Mouse (Mus musculus) urinary bladder, postnatal 10 days (tissue): Measurements from ENCODE around the gene Scd1.
"Not testable (repeated sequence)": the region's sequence is repeated elsewhere in the genome, so short reads cannot be mapped to it uniquely, and the experiment has no call there.

ENCODE experiments used
- DNase-seq: peaks from one replicate; pipeline ENCODE4 v3.0.0; 2022; ENCODE audit warnings: low spot score

The Scd1 gene

DNA sequence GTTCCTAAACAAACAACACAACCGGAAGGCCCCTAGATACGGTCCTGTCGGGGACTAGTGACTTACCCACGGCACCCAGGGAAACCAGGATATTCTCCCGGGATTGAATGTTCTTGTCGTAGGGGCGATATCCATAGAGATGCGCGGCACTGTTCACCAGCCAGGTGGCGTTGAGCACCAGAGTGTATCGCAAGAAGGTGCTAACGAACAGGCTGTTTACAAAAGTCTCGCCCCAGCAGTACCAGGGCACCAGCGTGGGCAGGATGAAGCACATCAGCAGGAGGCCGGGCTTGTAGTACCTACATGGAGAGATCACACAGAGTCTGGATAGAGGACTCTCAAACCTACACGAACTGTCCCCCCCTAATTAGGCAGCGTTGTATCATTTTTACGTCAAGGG lies 7.6 kb downstream of the Scd1 start:
- DNase-seq: no peak

DNA sequence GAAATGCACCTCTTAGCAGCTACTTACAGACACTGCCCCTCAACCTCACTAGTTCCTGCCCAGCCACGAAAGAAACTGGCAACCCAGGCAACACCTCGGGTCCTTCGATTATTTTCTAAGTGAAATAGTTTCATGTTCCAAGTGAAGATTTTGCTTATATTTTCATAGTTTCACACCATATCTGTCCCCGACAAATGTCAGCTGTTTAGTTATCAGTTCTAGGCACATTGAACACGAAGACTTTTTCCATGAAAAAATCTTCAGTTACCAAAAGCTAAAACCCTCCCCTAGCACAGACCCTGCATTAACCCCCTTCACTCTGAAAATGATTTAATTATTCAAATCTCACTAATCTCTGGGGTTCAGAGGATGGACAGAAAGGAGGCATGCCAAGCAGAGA lies 10.9 kb downstream of the Scd1 start:
- no peak for DNase-seq

DNA sequence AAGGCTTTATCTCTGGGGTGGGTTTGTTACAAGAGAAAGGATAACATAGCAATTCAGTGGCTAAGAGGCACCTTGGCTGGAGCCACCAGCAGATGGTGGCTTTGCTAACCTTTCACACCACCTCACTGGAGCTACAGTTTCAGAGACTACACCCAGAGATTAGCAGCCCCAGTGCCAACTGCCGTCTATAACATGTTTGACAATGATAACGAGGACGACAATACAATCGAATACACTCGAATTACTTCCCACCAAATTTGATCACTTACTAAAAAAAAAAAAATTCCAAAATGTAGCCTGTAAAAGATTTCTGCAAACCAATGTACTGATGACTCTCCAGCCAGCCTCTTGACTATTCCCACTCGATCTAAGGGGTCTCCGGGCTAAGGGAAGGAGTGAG lies 12.7 kb downstream of the Scd1 start:
- no peak for DNase-seq

DNA sequence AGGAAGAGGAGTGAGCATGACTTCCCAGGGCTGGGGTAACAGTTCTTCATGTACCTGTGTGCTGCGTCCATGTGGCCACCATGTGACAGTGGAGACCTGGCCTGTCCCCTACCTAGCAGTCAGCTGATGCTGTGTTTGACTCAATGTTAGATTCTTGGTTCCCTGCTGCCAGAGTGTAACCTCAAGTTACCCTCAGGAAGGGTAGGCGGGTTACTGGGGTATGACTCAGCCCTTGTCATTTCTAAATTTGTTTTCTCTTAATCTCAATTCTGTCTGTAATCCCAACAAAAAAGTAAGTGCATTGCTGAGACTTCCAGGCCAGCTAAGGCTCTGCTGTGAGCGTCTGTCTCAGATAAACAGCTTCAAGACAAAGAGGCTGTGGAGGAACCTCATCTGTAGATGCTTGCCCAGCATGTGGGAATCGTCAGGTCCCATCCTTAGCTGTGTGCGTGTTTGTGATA lies 13.7 kb downstream of the Scd1 start:
- no peak for DNase-seq

DNA sequence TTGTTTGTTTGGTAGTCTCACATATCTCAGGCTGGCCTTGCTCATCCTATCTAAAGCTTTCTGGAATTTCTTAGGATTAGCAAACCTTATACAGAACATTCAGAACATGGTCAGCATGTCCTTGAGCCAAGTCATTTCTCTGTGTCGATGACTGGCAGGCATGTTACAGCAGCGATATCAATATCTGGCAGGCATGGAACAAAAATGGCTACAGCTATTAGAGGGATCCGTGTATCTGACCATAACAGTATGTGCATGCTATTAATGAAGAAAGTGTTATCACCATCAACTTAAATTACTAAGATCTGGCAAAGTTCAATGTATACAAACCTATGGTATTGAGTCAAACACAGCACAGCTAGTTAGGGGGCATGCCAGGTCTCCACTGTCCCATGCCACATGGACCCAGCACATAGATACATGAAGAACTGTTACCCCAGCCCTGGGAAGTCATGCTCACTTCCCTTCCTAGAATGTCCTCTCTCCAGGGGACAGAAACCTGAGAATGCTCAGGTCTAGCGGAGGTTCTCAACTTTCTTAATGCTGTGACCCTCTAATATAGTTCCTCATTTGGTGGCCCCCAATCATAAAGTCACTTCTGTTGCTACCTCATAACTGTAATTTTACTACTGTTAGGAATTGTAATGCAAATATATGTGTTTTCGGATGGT lies 15.2 kb downstream of the Scd1 start:
- no peak for DNase-seq

DNA sequence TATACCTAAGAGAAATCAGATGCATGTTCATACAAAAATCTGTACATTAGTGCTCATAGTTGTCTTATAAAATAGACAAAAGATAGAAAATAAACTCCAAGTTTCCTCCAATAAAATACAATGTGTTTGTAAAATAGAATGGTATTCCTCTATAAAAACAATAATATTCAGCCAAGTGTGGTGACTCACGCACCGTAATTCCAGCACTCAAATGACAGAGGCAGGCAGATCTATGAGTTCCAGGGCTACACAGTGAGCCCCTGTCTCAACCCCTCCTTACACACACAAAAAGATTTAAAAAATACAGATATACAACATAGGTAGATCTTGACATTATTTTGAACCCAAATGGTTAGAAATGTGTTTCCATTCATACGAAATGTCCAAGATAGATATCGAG lies 15.8 kb downstream of the Scd1 start:
- no peak for DNase-seq

DNA sequence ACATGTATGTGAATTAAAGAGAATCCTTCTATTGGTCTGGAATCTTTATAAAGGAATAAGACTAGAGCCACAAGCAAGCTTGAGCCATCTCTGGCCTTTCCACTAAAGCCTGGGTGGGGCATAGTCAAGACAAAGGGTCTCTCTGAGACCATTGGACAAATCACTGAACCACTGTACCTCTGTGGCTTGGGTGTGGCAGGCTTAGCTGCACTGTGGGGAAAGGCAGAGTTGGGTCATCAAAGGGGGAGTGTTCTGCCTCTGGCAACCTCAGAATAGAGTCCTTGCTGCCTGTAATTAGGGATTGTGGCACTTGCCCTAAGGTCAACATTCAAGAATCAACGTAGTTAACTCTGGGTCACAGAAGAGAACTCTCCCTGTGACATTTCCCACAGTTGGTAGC lies 18.2 kb downstream of the Scd1 start:
- DNase-seq: no peak

DNA sequence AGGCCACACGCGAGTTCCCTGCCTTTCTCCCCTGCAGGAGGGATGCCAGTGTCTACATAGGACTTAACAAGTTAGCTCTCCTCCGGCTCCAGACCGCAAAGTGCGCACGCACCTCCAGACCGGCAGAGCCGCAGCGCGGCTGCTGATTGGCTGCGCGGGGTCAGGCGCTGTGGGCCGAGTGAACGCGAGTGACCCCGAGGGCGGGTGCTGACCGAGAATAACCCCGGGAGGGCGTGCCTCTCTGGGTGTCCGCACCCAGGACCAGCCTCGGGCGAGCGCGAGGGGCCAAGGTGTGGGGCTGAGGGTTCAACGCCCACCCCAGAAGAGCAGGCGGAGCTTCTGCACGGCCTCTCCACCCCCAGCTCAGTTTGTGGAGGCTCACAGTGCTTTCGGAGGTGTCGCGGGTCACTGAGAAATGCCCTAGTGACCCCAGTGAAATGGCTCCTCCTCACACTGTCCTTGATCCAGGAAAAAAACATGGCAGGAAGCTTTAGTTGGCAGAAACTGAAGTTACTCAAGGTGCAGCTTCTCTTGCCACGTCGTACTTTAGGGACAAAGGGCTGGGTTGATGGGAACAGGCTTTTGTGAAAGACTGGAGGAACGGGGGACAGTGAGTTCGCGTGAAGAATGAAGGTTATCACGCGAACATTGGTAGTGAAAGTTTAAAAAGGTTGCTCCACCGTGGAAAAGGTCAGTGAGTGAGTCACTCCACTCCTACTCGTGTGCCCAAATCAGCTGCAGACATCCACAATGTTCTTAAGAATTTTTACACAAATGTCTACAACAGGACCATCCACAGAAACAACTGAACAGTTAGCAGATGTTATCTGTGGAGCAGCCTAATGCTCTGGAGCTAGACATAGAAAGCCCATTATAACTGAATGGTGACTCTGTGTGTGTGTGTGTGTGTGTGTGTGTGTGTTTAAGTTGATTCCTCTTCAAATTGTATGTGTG lies 18.9 kb downstream of the Scd1 start:
- peak; percentile 81 for DNase-seq

DNA sequence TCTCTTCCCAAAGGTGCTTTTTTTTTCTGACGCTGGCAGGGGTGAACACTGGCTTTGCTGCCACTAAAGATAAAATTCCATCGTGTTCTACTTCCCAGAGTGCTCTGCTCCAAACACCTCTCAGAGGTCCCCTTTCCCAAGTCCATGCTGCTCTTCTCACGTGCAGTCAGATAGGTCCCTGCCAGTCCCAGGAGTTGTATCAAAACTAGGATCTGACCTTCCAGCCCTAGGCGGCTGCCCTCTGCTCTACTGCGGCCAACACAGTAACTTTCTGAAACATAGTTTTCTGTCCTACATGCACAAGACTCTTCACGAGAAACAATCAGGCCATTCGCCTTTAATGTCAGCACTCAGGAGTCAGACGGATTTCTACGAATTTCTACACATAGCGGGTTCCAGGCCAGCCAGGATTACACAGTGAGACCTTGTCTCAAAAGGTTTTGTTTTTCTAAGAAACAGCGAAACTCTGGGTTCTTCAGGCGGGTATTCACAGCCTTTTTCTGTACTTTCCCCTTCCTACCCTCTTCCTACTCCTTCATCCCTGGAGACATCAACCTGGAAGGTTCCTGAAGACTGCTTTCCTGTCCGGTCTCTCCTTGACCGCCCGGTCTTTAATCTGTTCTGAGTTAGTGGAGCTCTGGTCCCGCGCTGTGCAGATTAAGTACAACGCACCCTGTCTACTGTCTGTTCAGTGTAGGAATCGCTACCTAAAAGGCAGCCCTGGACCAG lies 19.8 kb downstream of the Scd1 start:
- DNase-seq: no peak

DNA sequence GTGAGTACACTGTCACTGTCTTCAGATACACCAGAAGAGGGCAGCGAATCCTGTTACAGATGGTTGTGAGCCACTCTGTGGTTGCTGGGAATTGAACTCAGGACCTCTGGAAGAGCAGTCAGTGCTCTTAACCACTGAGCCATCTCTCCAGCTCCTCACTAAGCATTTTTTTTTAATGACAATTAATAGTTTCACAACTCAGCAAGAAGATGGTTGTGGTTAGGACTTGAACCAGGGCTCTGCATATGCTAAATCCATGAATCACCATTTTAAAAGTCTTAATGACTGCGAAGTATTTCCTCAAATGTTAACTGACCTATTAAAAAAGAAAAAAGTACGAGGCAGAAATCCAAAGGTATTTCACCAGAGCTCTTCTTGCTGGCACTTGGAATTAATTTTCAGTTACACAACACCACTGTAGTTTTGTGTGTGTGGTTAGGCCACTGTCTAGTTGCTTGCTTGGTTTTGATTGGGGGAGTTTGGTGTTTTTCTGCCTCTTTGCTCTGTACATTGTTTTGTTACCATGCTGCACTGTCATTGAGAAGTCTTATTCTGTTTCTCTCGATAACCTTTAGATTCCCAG lies 20.5 kb downstream of the Scd1 start:
- no peak for DNase-seq

DNA sequence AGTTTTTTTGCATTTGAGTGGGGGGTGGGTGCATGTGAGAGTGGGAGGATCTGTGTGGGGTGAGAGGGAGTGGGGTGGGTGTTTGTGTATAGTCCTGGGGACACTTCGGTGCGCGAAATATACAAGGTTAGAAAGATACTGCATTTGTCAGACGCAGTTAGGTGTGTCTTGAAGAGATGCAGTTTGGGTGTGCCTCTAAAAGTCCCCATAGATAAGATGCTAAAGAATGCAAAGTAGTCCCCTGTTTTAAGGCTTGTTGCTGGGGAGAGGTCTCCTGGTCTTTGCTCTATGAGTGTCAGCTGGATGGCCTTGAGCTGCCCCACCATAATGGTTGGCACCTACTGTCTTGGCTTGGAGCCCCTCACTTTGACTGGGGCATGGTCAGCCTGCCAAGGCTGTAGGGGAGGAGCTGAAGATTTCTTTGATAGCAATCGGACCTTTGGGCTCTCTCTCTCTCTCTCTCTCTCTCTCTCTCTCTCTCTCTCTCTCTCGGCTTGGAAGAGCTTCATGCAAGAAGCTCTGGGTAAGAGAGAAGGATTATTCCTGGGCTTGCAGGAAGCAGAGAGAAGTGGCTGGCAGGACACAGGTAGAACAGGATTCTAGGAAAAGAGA lies 21.7 kb downstream of the Scd1 start:
- DNase-seq: no peak

DNA sequence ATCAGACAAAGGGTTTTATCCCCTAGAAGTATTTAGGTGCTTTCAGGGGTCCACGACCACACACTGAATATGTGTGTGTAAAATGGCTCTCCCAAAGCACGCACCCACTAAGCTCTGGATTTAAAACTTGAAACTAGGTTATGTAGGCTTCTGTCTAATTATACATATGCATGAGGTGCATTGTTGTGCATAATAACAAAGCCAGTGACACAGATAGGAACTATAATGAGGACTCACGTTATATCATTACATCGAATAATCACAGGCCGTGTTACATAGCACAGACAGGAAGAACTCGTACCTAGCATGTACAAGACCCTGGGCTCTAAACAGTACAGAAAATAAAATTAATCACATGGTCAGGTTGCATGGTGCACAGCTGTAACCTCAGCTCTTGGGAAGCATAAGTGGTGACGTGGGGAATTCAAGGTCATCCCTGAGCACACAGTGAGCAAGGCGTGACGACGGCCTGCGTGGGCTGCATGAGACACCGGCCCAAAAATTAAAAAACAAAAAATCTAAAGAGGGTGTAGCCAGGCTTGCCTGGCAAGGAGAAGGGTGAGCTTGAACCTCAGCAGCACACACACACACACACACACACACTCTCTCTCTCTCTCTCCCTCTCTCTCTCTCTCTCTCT lies 24.9 kb downstream of the Scd1 start:
- no peak for DNase-seq

DNA sequence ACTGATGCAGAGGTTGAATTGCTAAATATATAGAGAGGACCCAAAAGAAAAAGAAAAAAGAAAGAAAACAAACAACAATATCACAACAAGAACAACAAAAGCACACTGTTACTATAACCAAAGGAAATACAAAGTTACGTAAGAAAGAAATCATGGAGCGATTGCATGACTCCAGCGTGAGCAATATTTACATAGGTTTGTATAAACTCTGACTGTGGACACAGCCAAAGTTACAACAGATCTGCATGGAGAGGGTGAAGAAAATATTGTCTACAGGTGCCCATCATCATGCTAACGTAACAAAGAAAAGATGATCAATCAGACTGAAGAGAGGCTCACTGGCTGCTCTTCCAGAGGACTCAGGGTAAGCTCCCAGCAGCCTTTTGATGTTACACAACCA lies 27.6 kb downstream of the Scd1 start:
- no peak for DNase-seq

DNA sequence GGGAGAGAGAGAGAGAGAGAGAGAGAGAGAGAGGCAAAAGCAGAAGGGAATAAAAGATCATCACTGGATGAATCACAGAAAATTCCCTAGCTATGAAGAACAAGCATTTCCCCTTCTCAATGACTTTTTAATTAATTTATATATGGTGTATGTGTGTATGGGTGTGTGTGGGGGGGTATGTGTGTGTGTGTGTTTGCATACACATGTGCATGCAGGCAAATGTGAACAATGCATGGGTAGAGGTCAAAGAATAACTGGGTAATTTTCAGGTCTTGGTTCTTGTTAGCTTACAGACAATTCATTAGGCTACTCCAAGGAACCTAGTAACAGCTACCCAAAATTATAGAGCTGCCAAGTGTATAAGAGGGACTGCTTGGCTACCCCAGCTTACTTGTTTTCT lies 28.6 kb downstream of the Scd1 start:
- no peak for DNase-seq

DNA sequence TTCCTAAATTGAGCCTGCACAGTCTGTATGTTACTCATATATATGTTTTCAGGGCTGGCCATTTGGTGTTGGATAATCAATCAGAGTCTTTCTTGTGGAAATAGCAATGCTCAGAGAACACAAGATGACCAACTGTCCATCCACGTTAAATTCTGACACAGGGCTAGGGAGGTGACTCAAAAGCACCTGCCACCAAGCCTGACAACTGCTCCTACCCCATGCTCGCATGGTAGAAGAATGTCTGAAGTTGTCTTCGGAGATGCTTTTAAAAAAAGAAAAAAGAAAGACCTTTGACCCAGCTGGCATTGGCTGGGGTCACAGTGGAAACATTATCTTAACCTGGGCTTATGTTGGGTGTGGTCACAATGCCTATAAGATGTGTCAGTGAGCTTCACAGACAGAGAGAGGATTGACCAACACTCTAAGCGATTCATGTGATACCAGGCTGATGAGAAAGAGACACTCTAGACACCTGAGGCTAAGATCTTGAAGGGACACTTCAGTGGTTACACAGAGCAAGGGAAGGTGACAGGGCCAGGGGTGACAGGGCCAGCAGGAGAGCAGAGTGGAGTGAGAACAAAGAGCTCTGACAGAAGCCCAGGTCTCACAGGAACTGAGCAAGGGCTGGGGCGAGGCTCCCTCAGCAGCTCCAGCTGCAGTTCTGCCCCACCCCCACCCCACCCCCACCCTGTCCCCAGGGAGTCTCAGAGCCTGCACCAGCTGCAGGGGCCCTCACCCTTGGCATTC lies 29.9 kb downstream of the Scd1 start:
- DNase-seq: no peak

DNA sequence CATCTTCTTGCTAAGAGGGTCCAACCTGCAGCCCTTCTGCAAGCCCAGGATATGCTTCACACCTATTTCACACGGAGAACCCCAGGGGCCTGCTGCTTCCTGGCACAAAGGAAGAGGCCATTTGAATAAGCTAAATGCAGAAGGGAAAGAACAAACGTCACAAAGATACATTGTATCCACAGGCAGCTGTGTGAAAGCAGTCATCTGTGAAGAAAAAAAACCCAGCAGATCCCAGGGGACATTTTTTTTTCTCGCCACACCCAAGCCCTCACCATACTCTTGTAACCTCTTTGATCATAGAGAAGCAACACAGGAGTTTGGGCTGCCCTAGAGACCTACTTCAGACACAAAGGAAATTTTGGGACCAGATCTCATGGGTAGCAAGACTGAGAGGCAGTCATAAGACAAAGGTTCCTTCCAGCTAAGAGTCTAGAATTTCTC lies 31.1 kb downstream of the Scd1 start:
- DNase-seq: no peak

DNA sequence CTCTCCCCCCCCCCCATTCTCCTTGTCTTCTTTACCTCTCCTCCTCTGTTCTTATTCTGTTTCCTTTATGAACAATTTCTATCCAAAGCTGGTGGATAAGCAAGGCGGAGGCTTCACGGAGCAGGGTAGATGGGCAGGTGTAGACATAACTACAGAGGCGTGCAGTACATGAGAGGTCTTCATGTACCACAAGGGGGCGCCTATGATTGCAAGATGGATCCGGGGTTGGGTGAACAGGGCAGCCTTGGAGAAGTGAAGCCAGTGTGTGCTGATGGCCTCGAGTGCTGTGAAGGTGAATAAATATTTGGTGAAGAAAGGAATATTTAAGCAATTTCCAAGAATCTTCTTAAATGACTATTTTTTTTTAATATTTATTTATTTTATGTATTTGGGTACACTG lies 34.7 kb downstream of the Scd1 start:
- DNase-seq: peak; percentile 50

DNA sequence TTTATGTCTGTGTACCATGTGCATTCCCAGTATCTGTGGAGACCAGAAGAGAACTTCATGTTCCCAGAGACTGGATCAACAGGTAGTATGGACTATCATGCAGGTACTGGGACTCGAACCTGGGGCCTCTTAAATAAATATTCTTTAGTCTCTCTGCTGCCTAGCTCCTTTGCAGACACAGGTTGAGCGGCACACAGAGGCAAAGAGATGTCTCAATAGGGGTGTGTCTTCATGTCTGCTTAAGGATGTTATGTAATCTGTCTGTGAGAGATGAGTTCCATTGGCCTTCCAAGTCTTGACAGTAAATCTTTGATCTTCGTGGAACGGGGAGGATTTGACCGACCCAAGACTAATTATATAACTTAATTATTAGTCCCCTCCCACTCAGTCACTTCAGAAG lies 37.4 kb downstream of the Scd1 start:
- DNase-seq: no peak

DNA sequence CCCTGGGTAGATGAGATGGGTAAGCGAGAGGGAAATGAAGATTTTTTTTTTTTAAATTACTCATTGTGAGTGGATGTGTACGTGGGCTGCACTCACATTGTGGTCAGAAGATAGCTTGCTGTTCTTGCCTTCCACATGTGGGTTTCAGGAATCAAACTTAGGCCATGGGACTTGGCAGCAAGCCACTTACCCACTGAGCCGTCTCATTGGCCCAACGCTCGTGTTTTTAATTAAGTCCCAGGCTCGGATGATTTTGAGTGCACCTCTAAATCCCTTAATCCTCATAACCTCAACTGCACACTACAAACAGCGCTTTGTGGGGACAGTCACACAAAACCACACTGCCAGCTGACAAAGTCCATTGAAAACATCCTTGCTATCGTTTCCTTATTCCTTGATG lies 38.3 kb downstream of the Scd1 start:
- no peak for DNase-seq

DNA sequence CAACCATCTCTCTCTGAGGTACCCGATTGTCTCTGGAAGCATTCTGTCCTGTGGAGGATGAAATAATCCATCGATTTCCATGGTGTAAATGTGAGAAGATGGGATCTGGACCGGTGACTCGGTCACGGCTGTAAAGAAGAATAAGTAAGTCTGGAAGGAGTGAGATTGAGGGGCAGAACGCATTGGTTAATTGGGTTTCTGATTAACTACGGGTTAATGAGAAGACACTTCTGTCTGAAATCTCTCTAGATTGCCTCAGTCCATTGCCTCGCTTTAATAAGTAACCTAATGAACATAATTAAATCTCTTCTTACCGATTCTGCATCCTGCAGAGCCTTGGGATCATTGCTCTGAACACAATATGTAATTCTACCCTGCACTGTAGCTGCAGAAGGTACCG lies 40.6 kb downstream of the Scd1 start:
- not testable (repeated sequence) for DNase-seq

DNA sequence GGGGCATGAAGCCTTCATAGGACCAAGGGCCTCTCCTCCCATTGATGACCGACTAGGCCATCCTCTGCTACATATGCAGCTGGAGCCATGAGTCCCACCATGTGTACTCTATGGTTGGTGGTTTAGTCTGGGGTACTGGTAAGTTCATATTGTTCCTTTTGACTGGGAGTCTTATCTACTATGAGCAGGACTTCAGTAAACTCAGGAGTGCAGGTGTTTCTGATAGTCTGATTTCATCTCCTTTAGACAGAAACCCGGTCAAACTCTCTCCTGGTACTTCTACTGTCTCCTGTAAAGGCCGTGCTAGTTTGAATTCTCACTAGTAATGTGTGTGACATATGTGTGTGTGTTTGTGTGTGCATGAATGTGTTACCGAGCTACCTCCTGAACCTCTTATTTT lies 41.9 kb downstream of the Scd1 start:
- no peak for DNase-seq
